Mouse (Mus musculus): ENCODE results near the gene Fam208b. TPM values are rescaled to one million over a fixed set of nuclear protein-coding genes. Genes with fewer than 3 reads are reported as not detected.
"Not testable (repeated sequence)": the region's sequence is repeated elsewhere in the genome, so short reads cannot be mapped to it uniquely, and the experiment has no call there.

Gene Fam208b
- total RNA-seq, 2 experiments from 2014 or later = 26.1 to 27.9 TPM

DNA sequence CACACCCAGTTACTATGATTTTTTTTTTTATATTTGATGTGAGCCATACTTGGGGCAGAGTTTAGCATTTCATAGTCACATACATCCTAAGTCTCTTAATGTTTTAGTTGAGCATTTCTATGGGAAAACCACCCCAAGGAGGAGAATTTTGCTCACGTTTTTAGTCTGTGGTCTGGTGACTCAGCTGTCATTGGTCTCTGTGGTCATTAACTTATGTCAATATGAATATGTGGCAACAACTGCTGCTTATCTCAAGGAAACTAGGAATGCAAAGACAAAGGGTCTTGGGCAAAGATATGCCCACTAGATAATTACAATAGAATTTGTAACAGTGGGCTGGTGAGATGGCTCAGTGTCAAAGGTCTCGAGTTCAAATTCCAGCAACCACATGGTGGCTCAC is 47.0 kb downstream of the Fam208b start:
- DNase-seq (ENCODE audit: low spot score in 2 of 2) = no peak

- DNase-seq (ENCODE audit: low spot score in 2 of 2) = no peak
These were observed 47.8 kb downstream of the Fam208b start for GRCm38 (mm10) chr13:3563130-3563529.

- DNase-seq (ENCODE audit: low spot score in 2 of 2) = no peak
These were observed 63.1 kb downstream of the Fam208b start for GRCm38 (mm10) chr13:3547856-3548255.

DNA sequence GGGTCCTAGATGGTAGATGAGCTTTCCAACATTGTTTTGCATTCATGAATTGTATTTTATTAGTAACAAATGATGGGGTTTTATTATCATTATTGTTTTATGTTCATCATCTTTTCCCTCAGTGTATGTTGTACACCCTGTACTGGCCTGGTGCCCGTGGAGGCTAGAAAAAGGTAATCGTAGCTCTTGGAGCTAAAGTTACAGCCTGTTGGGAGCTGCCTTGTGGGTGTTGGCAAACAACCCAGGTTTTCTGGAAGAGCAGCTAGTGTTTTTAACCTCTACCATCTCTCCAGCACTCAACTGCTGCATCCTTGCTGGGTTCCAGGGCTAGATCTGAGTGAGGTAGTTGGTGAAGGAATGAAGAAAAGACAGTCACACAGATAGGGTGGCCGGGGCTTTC is 63.5 kb downstream of the Fam208b start:
- no peak for DNase-seq (ENCODE audit: low spot score in 2 of 2)

DNA sequence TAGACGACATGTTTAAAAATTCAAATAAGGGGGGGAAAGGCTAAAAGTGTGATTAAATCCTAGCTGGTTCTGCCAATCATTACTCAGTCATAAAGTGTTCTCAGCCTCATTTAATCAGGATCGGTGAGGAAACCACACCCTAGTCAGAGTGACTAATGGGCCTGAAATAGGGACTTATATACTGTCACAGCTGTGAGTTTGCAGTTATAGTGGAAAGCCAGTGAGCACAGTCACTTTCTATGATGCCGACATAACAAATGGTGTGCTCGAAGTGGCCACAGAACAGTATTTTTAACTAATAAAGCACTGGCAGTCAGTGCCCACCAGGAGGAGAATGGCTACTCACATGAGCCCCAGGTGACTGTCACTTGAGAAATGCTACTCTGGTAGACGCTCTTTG is 66.0 kb downstream of the Fam208b start:
- DNase-seq (ENCODE audit: low spot score in 2 of 2) = no peak

- DNase-seq (ENCODE audit: low spot score in 2 of 2) = no peak
These were observed 66.6 kb downstream of the Fam208b start for GRCm38 (mm10) chr13:3544077-3544874.

- DNase-seq (ENCODE audit: low spot score in 2 of 2) = no peak
These were observed 69.6 kb downstream of the Fam208b start for GRCm38 (mm10) chr13:3541159-3541782.

- no peak for DNase-seq (ENCODE audit: low spot score in 2 of 2)
These were observed 70.7 kb downstream of the Fam208b start for GRCm38 (mm10) chr13:3540166-3540565.

DNA sequence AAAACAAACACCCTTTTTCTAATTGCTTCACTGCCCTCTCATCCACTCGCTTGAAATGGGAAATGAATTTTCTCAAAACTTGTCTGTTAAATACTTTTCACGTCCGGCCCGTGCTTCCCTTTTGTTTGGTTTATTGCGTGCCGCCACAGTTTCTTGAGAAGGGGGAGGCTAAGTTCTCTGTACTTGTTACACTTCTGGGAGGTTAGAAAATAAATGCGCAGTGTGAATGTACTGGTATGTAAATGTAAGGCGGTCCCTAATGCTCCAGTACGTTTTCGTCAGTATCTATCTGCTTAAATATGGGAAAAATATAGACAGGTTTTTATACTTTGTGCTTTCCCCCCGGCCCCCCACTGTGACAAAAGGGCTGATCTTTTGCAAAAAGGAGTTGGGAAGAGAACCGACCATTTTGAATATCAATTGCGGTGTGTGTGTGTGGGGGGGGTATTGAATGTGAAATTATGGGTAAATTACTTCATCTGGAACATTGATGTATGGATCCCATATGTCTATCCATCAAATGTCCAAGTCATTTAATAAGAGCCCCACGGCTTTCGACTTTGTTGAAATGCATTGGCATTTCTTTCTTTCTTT is 71.8 kb downstream of the Fam208b start:
- no peak for DNase-seq (ENCODE audit: low spot score in 2 of 2)

DNA sequence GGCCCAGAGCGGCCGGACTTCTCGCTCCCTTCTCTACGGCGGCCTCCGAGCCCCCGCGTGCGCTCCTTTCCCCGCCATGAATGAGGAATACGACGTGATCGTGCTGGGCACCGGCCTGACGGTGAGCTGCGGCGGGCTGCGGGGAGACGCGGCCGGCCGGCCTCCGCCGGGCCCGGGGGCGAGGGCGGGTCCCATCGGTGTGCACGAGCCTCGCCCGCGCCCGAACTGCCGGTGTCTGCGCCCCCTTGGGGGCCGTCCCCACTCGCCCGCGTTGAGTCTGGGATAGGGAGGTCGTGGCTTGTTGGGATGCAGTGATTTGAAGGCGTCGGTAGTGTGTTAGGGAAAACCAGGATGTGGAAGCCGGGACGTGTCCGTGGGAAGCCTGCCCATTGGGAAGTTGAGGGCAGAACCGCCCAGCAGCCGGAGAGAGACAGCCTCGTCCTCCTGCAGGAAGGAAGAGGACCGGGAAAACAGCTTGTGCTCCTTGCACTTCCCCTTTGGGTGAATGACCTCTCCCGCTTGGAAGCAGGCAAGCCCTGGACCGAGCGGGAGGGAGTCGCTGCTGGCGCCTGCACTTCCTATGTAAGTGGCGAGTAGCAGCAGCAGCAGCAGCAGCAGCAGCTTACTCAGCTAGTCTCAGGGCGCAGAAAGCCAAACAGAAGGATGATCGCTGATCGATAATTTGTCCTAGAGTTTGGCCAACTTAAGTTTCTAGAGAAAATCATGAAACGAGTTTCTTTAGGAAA is 72.5 kb downstream of the Fam208b start:
- DNase-seq (ENCODE audit: low spot score in 2 of 2) = peak; percentile 70 to 78

DNA sequence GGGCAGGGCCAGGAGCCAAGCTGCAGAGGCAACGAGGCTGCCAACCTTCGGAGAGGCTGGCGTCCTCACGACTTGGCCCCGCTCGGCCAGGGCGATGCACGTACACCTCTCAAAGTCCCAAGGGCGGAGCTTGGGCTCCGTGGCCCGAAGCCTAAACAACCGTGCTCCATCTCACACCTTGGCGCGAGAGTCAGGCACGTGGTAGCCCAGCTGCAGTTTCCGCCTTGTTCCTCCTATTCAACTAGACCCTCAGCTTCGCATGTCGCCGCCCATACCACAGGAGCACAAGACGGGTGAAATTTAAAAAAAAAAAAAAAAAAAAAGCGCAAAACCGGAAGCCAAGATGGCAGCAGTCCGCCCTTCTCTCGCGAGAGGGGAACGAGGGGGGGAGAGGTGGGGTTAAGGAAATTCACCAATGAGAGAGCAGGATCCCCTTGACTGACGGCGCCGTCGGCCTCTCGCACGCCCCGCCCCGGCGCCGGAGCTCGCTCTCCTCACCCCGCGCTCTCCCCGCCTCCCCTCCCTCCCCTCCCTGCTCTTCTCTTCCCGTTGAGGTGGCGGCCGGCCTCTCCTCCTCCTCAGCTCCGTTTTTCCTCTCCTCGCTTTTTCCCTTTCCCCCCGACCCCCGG is 73.2 kb downstream of the Fam208b start, which contains the start of gene Gdi2:
Gene Gdi2 (plus strand): TSS at position 470 of the 629 bp plus-strand sequence.
- peak; percentile 91 to 95 for DNase-seq (ENCODE audit: low spot score in 2 of 2)

- no peak for DNase-seq (ENCODE audit: low spot score in 2 of 2)
These were observed 76.8 kb downstream of the Fam208b start for GRCm38 (mm10) chr13:3534146-3534545.

- DNase-seq (ENCODE audit: low spot score in 2 of 2) = no peak
These were observed 78.5 kb downstream of the Fam208b start for GRCm38 (mm10) chr13:3532451-3532850.

GRCm38 (mm10) chr13:3531692-3532320 is 79.1 kb downstream of the Fam208b start:
- no peak for DNase-seq (ENCODE audit: low spot score in 2 of 2)

DNA sequence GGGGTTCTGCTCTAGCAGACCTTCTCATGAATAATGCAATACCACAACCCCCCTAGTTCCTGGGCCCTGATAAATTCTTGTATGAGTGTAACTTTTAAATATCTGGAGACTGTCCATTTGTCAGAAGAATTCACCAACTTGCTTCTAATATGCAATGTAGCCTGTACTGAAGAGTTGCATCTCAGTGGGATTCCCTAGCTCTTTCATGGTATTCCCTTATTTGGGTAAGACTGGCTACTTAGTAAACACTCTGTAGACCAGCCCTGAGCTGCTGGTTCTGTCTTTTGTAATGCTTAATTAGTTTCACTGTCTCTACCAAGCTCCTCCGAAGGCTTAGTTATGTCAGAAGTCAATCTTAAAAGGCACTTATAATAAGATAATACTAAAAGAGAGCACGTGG is 79.7 kb downstream of the Fam208b start:
- DNase-seq (ENCODE audit: low spot score in 2 of 2) = not testable (repeated sequence)

GRCm38 (mm10) chr13:3530451-3530850 is 80.5 kb downstream of the Fam208b start:
- DNase-seq (ENCODE audit: low spot score in 2 of 2) = no peak

DNA sequence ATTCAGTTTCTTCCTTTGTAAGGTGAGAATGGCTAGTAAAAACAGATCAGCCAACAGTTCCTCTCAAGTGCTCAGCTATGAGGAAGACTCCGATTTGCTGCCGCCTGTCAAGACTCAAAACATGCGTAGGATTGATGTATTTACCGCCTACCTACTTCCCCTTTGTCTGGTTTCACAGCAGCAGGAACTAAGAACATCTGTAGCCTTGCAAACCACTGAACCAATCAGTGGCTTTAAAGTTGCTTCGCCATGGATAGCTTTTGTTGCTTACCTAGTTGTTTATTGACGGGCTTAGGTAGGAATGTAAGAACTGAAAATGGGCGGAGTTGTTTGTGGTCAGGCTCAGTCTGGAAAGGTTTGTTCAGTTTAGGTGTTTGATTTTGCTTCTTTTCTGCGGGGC is 84.6 kb downstream of the Fam208b start:
- no peak for DNase-seq (ENCODE audit: low spot score in 2 of 2)

DNA sequence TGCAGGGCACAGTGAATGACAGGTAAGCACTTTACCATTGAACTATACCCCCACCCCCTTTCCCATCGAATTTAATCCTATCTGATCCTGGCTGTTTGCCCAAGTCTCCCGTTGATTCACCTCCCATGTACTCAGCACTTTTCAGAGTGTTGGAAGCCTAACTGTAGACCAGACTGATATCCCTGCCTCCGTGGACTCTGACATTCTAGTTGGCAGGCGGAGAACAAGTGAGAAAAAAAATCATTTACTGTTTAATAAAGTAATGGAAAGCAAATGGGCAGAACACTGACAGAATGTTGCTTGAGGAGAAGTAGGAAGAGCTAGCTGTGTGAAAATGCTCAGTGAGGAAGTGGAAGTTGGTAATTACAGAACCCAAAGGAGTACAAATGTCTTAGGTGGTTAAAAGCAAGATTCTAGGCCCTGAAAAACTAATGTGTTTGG is 85.3 kb downstream of the Fam208b start:
- DNase-seq (ENCODE audit: low spot score in 2 of 2) = no peak

DNA sequence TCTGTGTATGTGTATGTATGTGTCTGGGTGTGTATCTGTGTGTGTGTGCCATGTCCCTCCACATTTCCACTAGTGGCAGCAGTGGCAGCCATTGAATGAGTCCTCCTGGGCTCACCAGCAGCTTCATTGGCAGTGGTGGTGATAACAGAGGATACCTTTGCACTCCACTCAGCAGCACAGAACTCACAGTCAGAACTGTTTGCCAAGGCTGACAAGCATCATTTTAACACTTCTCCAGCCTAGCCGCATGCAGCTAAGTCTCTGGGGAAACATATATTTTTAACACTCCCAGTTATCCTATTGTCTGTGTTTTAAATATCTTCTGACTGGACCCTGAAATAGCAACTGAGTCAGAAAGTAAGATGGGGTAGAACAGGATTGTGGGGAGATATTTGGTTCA is 87.0 kb downstream of the Fam208b start:
- DNase-seq (ENCODE audit: low spot score in 2 of 2) = no peak

GRCm38 (mm10) chr13:3523459-3523858 is 87.4 kb downstream of the Fam208b start:
- peak; percentile 31 to 37 for DNase-seq (ENCODE audit: low spot score in 2 of 2)

DNA sequence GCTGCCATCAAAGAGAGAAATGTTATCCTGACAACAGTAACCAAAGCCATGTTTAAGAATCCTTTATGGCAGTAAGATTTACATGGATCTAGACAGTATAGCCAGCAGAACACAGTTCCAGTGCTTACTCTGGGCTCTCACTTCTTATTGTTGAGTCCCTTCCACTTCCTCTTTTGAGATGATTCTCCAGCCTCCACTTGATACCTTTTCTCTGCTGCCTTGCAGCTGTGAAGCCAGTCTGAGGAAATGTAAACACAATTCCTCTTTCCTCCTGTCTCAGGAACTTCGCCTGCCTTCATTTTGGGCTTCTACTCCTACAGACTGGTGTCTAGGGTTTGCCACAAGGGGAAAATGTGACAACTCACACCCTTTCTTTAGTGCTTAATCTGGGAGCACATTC is 90.9 kb downstream of the Fam208b start:
- DNase-seq (ENCODE audit: low spot score in 2 of 2) = not testable (repeated sequence)

Data from layer of hippocampus, postnatal 10 days (tissue).